Mouse (Mus musculus) cortical plate, adult 2 months (tissue): ENCODE measurements around the gene Itgav. TPM values are rescaled to one million over a fixed set of nuclear protein-coding genes. Genes with fewer than 3 reads are reported as not detected.

ENCODE experiments used
- H3K27ac ChIP-seq: fragments of 200-500 bp; 2 replicates; pipeline ENCODE4 v1.5.1; 2012; ENCODE audit warnings: low read length, control low read depth, inconsistent platforms; ENCODE audit not compliant: insufficient read depth
- H3K4me1 ChIP-seq: fragments of 200-500 bp; 2 replicates; pipeline ENCODE4 v1.6.1; 2011; ENCODE audit warnings: low read length; ENCODE audit not compliant: control insufficient read depth, insufficient read depth
- H3K4me3 ChIP-seq: fragments of 200-500 bp; 2 replicates; pipeline ENCODE4 v1.5.1; 2011; ENCODE audit warnings: mild to moderate bottlenecking, low read length, control low read depth; ENCODE audit not compliant: insufficient read depth
- CTCF ChIP-seq: fragments of 200-500 bp; IDR thresholded peaks from 2 replicates; pipeline ENCODE4 v1.5.1; 2011; ENCODE audit warnings: mild to moderate bottlenecking, control low read depth, low read length; ENCODE audit not compliant: insufficient read depth; ENCODE audit errors: extremely low read depth
- POLR2A ChIP-seq: fragments of 200-500 bp; IDR thresholded peaks from 2 replicates; pipeline ENCODE4 v1.6.1; 2011; ENCODE audit warnings: mild to moderate bottlenecking, low read length, control low read depth; ENCODE audit not compliant: insufficient read depth; ENCODE audit errors: extremely low read depth
- polyA plus RNA-seq: library from polyadenylated mRNA; depleted of rRNA; stranded (reverse); fragments of >200 nt; gene quantifications from 2 replicates; pipeline ENCODE4 v1.2.3, GENCODE M21; 2012

The Itgav gene
- polyA plus RNA-seq, 1 experiment: 97.2 TPM

- no peak overlapping the region for H3K4me3 ChIP-seq
- H3K27ac ChIP-seq: no peak overlapping the region
- TF ChIP-seq CTCF (no peak), POLR2A (no peak)
- H3K4me1 ChIP-seq: no peaks in the 10 kb centered on the region
Observed at GRCm38 (mm10) chr2:83690372-83690771, 33.8 kb upstream of the Itgav start.

- TF ChIP-seq POLR2A (no peak), CTCF (no peak)
- no peak overlapping the region for H3K4me3 ChIP-seq
- H3K27ac ChIP-seq: no peak overlapping the region
- no peaks in the 10 kb centered on the region for H3K4me1 ChIP-seq
Observed at GRCm38 (mm10) chr2:83692651-83693545, 31.3 kb upstream of the Itgav start.

- Histone ChIP-seq H3K4me1 (no peaks in the 10 kb centered on the region), H3K4me3 (no peak overlapping the region), H3K27ac (no peak overlapping the region)
- no peak for TF ChIP-seq POLR2A
- TF ChIP-seq CTCF: no peak
Observed at GRCm38 (mm10) chr2:83694061-83694460, 30.1 kb upstream of the Itgav start.

- H3K4me1 ChIP-seq: no peaks in the 10 kb centered on the region
- no peak overlapping the region for H3K4me3 ChIP-seq
- H3K27ac ChIP-seq: no peak overlapping the region
- TF ChIP-seq CTCF (no peak), POLR2A (no peak)
Observed at GRCm38 (mm10) chr2:83695345-83696247, 28.6 kb upstream of the Itgav start.

- no peaks in the 10 kb centered on the region for H3K4me1 ChIP-seq
- no peak overlapping the region for H3K4me3 ChIP-seq
- H3K27ac ChIP-seq: no peak overlapping the region
- no peak for TF ChIP-seq POLR2A
Observed at GRCm38 (mm10) chr2:83698484-83698883, 25.7 kb upstream of the Itgav start.

- no peak overlapping the region for H3K27ac ChIP-seq
- H3K4me3 ChIP-seq: no peak overlapping the region
- H3K4me1 ChIP-seq: no peaks in the 10 kb centered on the region
- TF ChIP-seq POLR2A (no peak), CTCF (no peak)
Observed at GRCm38 (mm10) chr2:83699324-83699723, 24.9 kb upstream of the Itgav start.

- Histone ChIP-seq H3K27ac (no peak overlapping the region), H3K4me1 (no peaks in the 10 kb centered on the region), H3K4me3 (no peak overlapping the region)
- TF ChIP-seq CTCF: no peak
- TF ChIP-seq POLR2A: no peak
Observed at GRCm38 (mm10) chr2:83700667-83701066, 23.5 kb upstream of the Itgav start.

GRCm38 (mm10) chr2:83702411-83702810 is 21.8 kb upstream of the Itgav start:
- Histone ChIP-seq H3K27ac (no peak overlapping the region), H3K4me3 (no peak overlapping the region), H3K4me1 (no peaks in the 10 kb centered on the region)
- no peak for TF ChIP-seq CTCF
- no peak for TF ChIP-seq POLR2A

- no peak for TF ChIP-seq POLR2A
- no peak overlapping the region for H3K4me3 ChIP-seq
- no peak overlapping the region for H3K27ac ChIP-seq
- no peaks in the 10 kb centered on the region for H3K4me1 ChIP-seq
Observed at GRCm38 (mm10) chr2:83705580-83706158, 18.5 kb upstream of the Itgav start.
